Mouse (Mus musculus): ENCODE data around the gene Atp2b1.

DNA sequence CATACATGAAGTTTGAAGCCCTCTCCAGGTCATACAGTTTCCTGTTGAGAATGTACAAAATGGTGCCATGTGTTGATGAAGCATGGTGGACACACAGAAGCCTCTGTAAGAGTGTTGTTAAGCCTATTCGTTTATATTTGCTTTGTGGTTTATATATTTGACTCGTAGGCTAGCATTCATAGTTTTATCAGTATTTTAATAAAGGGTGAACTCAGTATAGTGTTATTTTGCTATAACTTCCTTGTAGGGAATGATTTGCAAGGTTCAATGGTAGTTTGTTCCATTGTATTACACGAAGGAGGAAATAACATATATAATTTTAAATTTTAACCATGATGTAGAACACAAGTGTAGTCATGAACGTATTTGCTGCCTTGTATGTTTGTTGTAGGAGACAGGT, 25.9 kb downstream of the Atp2b1 start:
- no peak for TF ChIP-seq POLR2A (IDR thresholded peaks at IDR 0.05; ENCODE audit: low read depth, low read length)
- no peak for TF ChIP-seq CTCF (IDR thresholded peaks at IDR 0.05; ENCODE audit: extremely low read depth, insufficient read depth, insufficient read length, insufficient replicate concordance)

All from spleen, adult 2 months (tissue).